In the genomic region with DNA sequence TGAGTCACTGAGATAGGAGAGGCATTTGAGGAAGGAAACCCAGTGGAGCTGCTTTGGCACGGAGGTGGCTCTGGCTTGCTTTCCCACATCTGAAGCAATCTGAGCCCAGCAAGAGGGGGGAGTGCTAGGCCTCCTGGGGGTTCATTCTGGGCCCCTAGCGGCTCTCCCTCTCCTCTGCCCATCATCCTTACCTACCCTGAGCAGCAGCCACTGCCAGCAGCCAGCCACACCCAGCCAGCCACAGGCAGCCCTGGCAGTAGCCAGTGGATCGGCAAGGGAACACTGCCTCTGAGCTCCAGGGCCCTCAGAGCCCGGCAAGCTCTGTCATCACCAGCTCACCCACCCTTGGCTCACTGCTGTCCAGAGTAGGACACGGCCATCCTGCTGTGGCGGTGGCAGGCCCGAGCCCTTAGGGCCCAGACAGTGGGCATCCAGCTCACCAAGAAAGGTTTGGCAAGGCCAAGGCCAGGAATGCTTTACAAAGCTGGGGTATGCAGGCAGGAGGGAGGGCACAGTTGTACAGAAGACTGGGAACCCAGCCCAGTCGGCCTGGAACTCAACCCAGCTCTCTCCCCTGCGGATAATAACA, we compare ENCODE assay signal across 9 mouse cellular contexts. TPM values are rescaled to one million over a fixed set of nuclear protein-coding genes. Genes with fewer than 3 reads are reported as not detected.
DNase-seq lines count a peak whose midpoint lies in the region; ATAC-seq and TF ChIP-seq lines count a peak whose summit lies in the region.
"Had no signal": no experiment of that assay in that cellular context is flagged by ENCODE, and none has a peak within 500 bp of the region (broad histone marks: within the 10 kb centered on the region; RNA-seq: fewer than 3 reads in every experiment).

No protein-coding gene starts in this region.

- intact Hi-C loops in gastrocnemius, adult 2 months (cut with DNase I): no loop called here

- H3K27me3 ChIP-seq in thymus, adult 2 months (ENCODE audit: control insufficient read depth, insufficient read depth, low read length): no peaks in the 10 kb centered on the region
- H3K27me3 ChIP-seq in heart, embryonic 14.5 days (ENCODE audit: control insufficient read depth, insufficient read depth, low read length): no peaks in the 10 kb centered on the region
- no peaks in the 10 kb centered on the region for H3K27me3 ChIP-seq in small intestine, adult 2 months (ENCODE audit: control insufficient read depth, insufficient read depth, low read length)

- no peak overlapping the region for H3K9ac ChIP-seq in heart, embryonic 14.5 days (ENCODE audit: low read length)
- H3K9ac ChIP-seq: limb, embryonic 12.5 days had no signal

- H3K27ac ChIP-seq in gastrocnemius, adult 2 months: peak overlapping the region; percentile 84
- no peak overlapping the region for H3K27ac ChIP-seq in thymus, adult 2 months (ENCODE audit: control insufficient read depth, insufficient read depth, low read length)
- H3K27ac ChIP-seq in heart, embryonic 14.5 days (replicated peaks in 1 of 2; ENCODE audit: control insufficient read depth in 1 of 2, insufficient read depth in 1 of 2, low read depth in 2 of 2, low read length in 2 of 2): peak overlapping the region; percentile 14 to 57; a peak in 3 of 4 replicates
- H3K27ac ChIP-seq in small intestine, adult 2 months (ENCODE audit: insufficient read depth, low read depth, low read length): peak overlapping the region; percentile 23; the same call in 1 of the 2 replicates
- H3K27ac ChIP-seq: limb, embryonic 12.5 days had no signal

- H3K4me3 ChIP-seq in gastrocnemius, adult 2 months: no peak overlapping the region
- H3K4me3 ChIP-seq in thymus, adult 2 months (ENCODE audit: control insufficient read depth, insufficient read depth, low read length): no peak overlapping the region
- no peak overlapping the region for H3K4me3 ChIP-seq in heart, embryonic 14.5 days (ENCODE audit: control insufficient read depth in 1 of 2, insufficient read depth in 1 of 2, low read depth in 1 of 2, low read length in 2 of 2)
- H3K4me3 ChIP-seq in small intestine, adult 2 months (ENCODE audit: low read depth, low read length): no peak overlapping the region
- H3K4me3 ChIP-seq: limb, embryonic 12.5 days had no signal

- TF ChIP-seq CTCF in gastrocnemius, adult 2 months (IDR thresholded peaks at IDR 0.05): no peak
- TF ChIP-seq CTCF in thymus, adult 2 months (IDR thresholded peaks at IDR 0.05; ENCODE audit: borderline replicate concordance, control insufficient read depth, extremely low read depth, insufficient read depth, low read length, poor library complexity): no peak
- TF ChIP-seq CTCF in small intestine, adult 2 months (IDR thresholded peaks at IDR 0.05; ENCODE audit: extremely low read depth, insufficient read length, insufficient replicate concordance, low read depth, low read length): no peak

- TF ChIP-seq POLR2A in thymus, adult 2 months (IDR thresholded peaks at IDR 0.05; ENCODE audit: control insufficient read depth, extremely low read depth, insufficient read depth, low read length, poor library complexity): no peak
- TF ChIP-seq POLR2A in small intestine, adult 2 months (IDR thresholded peaks at IDR 0.05; ENCODE audit: low read depth, low read length): no peak

- no peaks in the 10 kb centered on the region for H3K36me3 ChIP-seq in thymus, adult 2 months (ENCODE audit: control insufficient read depth, insufficient read depth, low read length)
- H3K36me3 ChIP-seq in heart, embryonic 14.5 days (ENCODE audit: control insufficient read depth, insufficient read depth, low read length): no peaks in the 10 kb centered on the region
- H3K36me3 ChIP-seq in small intestine, adult 2 months (ENCODE audit: control insufficient read depth, insufficient read depth, low read length): no peaks in the 10 kb centered on the region
- H3K36me3 ChIP-seq: limb, embryonic 12.5 days had no signal

- peaks cover 73% of the 10 kb centered on the region for H3K4me1 ChIP-seq in thymus, adult 2 months (replicated peaks; ENCODE audit: control insufficient read depth, insufficient read depth, low read length)
- peaks cover 25 to 27% of the 10 kb centered on the region in 2 experiments for H3K4me1 ChIP-seq in heart, embryonic 14.5 days (ENCODE audit: control insufficient read depth in 2 of 2, insufficient read depth in 2 of 2, low read length in 2 of 2)
- peaks cover 29% of the 10 kb centered on the region for H3K4me1 ChIP-seq in small intestine, adult 2 months (ENCODE audit: control insufficient read depth, insufficient read depth, insufficient read length, low read length)

- 37% methylated on average over 9 of the region's 9 CpGs for WGBS in thymus, adult 2 months
- 46% methylated on average over 9 of the region's 9 CpGs for WGBS in heart, embryonic 14.5 days
- WGBS in small intestine, adult 2 months: 62% methylated on average over 9 of the region's 9 CpGs

- ATAC-seq in heart, embryonic 14.5 days (ENCODE audit: insufficient number of reproducible peaks, insufficient read depth, low FRiP score, low read depth): 0 out of 2 replicates have a peak, but pooled peaks have one; percentile 6

- H3K4me2 ChIP-seq in heart, embryonic 14.5 days (ENCODE audit: low read length): no peak overlapping the region
- H3K4me2 ChIP-seq: limb, embryonic 12.5 days had no signal

- peak; percentile 76 for DNase-seq in gastrocnemius, adult 2 months
- no peak for DNase-seq in gastrocnemius, postnatal 4 days (ENCODE audit: low spot score in 2 of 2)
- peak; percentile 43 for DNase-seq in thymus, postnatal 0 days (ENCODE audit: low spot score)
- no peak for DNase-seq in thymus, adult 2 months
- no peak for DNase-seq in right cerebral cortex, adult 18-20 months
- DNase-seq in spleen, postnatal 36 days (ENCODE audit: low spot score in 2 of 2): no peak

- no peaks in the 10 kb centered on the region for H3K9me3 ChIP-seq in heart, embryonic 14.5 days (ENCODE audit: control insufficient read depth, low read length)
- H3K9me3 ChIP-seq: limb, embryonic 12.5 days had no signal

RNA-seq across cellular contexts. Expression of gene Osgin1, which starts 11.7 kb away (rescaled TPM):
- 10 to 100 TPM in 1 of 2 experiments, 1 to 10 TPM in 1; 9.3 to 19.7 TPM for total RNA-seq in gastrocnemius, adult 2 months (2021)
- 1 to 10 TPM; 2.2 to 3.8 TPM for total RNA-seq in gastrocnemius, postnatal 4 days (2021)
- polyA plus RNA-seq in thymus, postnatal 0 days (2015; fragmentation: Nextera tagmentation; extraction: Ambion mirVana): 1.4 and 1.6 TPM in 2 replicates
- polyA plus RNA-seq in thymus, adult 2 months (2012; rRNA removed): 7.7 and 7.8 TPM in 2 replicates
- polyA plus RNA-seq in heart, embryonic 14.5 days (2014; fragmentation: Nextera tagmentation; extraction: Ambion mirVana): 0.47 and 0.66 TPM in 2 replicates
- 78.7 and 306 TPM in 2 replicates for polyA plus RNA-seq in small intestine, adult 2 months (2012; rRNA removed)

RNA-seq across cellular contexts. Expression of gene Necab2, which starts 24.3 kb away (rescaled TPM):
- total RNA-seq in gastrocnemius, adult 2 months (2021): not detected
- under 1 TPM; 0.59 to 0.78 TPM for total RNA-seq in gastrocnemius, postnatal 4 days (2021)
- polyA plus RNA-seq in thymus, postnatal 0 days (2015; fragmentation: Nextera tagmentation; extraction: Ambion mirVana): 0.12 TPM in 2 replicates
- polyA plus RNA-seq in thymus, adult 2 months (2012; rRNA removed): 0.06 and 0.12 TPM in 2 replicates
- polyA plus RNA-seq in heart, embryonic 14.5 days (2014; fragmentation: Nextera tagmentation; extraction: Ambion mirVana): 0.27 TPM in 1 of 2 replicates, not detected in the other
- 0.44 and 0.72 TPM in 2 replicates for polyA plus RNA-seq in small intestine, adult 2 months (2012; rRNA removed)

RNA-seq across cellular contexts. Expression of gene Mlycd, which starts 27.5 kb away (rescaled TPM):
- 100 to 1,000 TPM in 1 of 2 experiments, 10 to 100 TPM in 1; 78.9 to 103 TPM for total RNA-seq in gastrocnemius, adult 2 months (2021)
- 10 to 100 TPM; 66.5 to 68.1 TPM for total RNA-seq in gastrocnemius, postnatal 4 days (2021)
- polyA plus RNA-seq in thymus, postnatal 0 days (2015; fragmentation: Nextera tagmentation; extraction: Ambion mirVana): 11.6 and 13.4 TPM in 2 replicates
- polyA plus RNA-seq in thymus, adult 2 months (2012; rRNA removed): 20.7 and 22.1 TPM in 2 replicates
- polyA plus RNA-seq in heart, embryonic 14.5 days (2014; fragmentation: Nextera tagmentation; extraction: Ambion mirVana): 25.0 and 25.4 TPM in 2 replicates
- polyA plus RNA-seq in small intestine, adult 2 months (2012; rRNA removed): 29.0 and 49.6 TPM in 2 replicates

Comparison
In these comparisons a context has a peak if more than half of its experiments do, and no peak if none do; other contexts are left out.
1. DNase-seq: peak in gastrocnemius, adult 2 months (single experiment) and thymus, postnatal 0 days (single experiment); none in gastrocnemius, postnatal 4 days (0 of 2), thymus, adult 2 months (single experiment), right cerebral cortex, adult 18-20 months (single experiment) and spleen, postnatal 36 days (0 of 2).